Mouse (Mus musculus) heart, embryonic 12.5 days (tissue): ENCODE results near the gene Gm3045. TPM values are rescaled to one million over a fixed set of nuclear protein-coding genes. Genes with fewer than 3 reads are reported as not detected.

ENCODE experiments used
- ATAC-seq: fragments of 200-750 bp; cut with Nextera tagmentation; 2 replicates; pipeline ENCODE4 v1.8.0; 2017; ENCODE audit warnings: moderate TSS enrichment, moderate library complexity; ENCODE audit not compliant: insufficient number of reproducible peaks, low FRiP score
- H3K27ac ChIP-seq: fragments of 300-500 bp; sonication (generic); 2 replicates; pipeline ENCODE4 v1.5.1; 2016; ENCODE audit warnings: mild to moderate bottlenecking, moderate library complexity; ENCODE audit not compliant: poor library complexity, severe bottlenecking
- H3K27me3 ChIP-seq: fragments of 300-500 bp; sonication (generic); replicated peaks from 2 replicates; pipeline ENCODE4 v1.6.1; 2016; ENCODE audit warnings: mild to moderate bottlenecking, moderate library complexity
- H3K36me3 ChIP-seq: fragments of 300-500 bp; sonication (generic); 2 replicates; pipeline ENCODE4 v1.6.1; 2016; ENCODE audit warnings: mild to moderate bottlenecking, moderate library complexity
- H3K4me1 ChIP-seq: fragments of 300-500 bp; sonication (generic); replicated peaks from 2 replicates; pipeline ENCODE4 v1.6.1; 2016; ENCODE audit warnings: mild to moderate bottlenecking
- H3K4me2 ChIP-seq: fragments of 300-500 bp; sonication (generic); 2 replicates; pipeline ENCODE4 v1.6.1; 2016; ENCODE audit warnings: mild to moderate bottlenecking, moderate library complexity
- H3K4me3 ChIP-seq: fragments of 300-500 bp; sonication (generic); 2 replicates; pipeline ENCODE4 v1.5.1; 2016; ENCODE audit warnings: mild to moderate bottlenecking
- H3K9ac ChIP-seq: fragments of 300-500 bp; sonication (generic); 2 replicates; pipeline ENCODE4 v1.6.1; 2016; ENCODE audit warnings: mild to moderate bottlenecking, moderate library complexity
- H3K9me3 ChIP-seq: fragments of 300-500 bp; sonication (generic); replicated peaks from 2 replicates; pipeline ENCODE4 v1.6.1; 2016; ENCODE audit warnings: mild to moderate bottlenecking, moderate library complexity
- WGBS: fragments of 180-500 bp; shearing (Covaris S2); methylation state at CpG from one replicate; pipeline ENCODE4 v1.1.7; 2016; 5-methylcytosine and 5-hydroxymethylcytosine counted together
- polyA plus RNA-seq: library from polyadenylated mRNA; unstranded; fragments of >200 nt; fragmentation: Nextera tagmentation; extraction: Ambion mirVana; gene quantifications from 2 replicates; pipeline ENCODE4 v1.2.1, GENCODE M21; 2016

The Gm3045 gene
- polyA plus RNA-seq: not detected in 2 replicates

DNA sequence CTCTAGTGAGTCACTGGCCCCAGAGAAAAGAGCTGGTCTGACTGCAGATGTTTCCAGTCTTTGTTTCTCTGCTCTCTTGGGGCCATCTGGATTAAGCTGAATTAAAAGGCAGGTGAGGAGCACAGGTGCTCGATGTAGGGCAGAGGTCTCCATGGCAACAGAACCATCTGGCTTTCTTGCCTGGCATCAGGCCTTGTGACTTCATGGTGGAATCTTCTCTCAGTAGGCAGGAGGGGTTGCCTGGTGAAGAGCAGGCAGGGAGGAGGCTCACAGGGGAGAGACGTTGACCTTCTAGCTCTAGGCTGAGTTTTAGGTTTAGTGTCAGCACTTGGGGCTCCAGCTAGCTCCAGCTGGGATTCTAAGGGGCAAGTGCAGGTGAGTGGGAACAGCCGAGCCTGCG, at the start of gene Gm3045:
Gm3045 (plus strand) TSS at position 230 of the 400 bp plus-strand sequence.
- Histone ChIP-seq H3K36me3 (no peaks in the 10 kb centered on the region), H3K9me3 (no peaks in the 10 kb centered on the region), H3K4me2 (no peak within 1 kb of the TSS), H3K9ac (no peak within 1 kb of the TSS), H3K27me3 (peaks cover 65% of the 10 kb centered on the region), H3K4me1 (no peaks in the 10 kb centered on the region), H3K27ac (no peak within 1 kb of the TSS), H3K4me3 (no peak within 1 kb of the TSS)
- 57% methylated on average over 4 of the region's 4 CpGs for WGBS
- no peak for ATAC-seq

DNA sequence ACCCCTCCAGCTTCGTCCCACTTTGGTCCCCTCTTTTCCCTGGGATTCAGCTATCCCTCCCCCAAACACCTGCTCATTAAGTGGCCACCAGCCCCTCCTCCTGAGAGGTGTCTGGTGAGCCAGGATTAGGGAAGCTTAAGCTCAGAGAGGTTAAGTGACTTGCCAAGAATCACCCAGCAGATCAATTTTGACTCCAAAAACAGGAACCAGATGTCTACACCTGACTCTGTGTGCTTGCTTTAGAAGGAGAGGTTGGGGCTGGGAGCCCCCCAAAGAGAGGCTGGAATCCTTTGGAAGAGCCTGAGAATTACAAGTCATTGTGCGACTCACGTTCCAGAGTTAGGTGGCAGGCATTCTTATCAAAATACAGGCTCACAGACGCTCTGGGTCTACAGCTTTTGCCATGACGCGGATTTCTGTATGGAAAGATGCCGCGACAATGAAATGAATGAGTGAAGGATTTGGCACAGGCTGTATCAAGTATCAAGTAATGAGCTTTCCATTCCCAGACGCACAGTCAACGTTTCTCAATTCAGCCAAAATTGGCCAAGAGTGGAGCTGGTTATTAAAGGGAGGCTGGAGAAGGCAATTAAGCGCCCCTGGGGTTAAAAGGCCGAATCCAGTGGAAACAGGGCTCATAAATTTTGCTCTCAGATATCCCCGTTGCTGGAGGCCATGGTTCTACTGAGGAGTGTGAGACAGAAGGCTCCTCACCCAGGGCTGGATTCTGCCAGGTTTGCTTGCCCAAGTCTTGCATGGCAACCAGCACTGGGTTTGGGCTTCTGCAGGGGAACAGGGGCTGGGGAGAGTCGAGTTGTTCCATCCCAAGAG, 45.3 kb upstream of the Gm3045 start:
- H3K4me1 ChIP-seq: no peaks in the 10 kb centered on the region
- no peak overlapping the region for H3K9ac ChIP-seq
- WGBS: 71% methylated on average over 14 of the region's 14 CpGs
- no peak for ATAC-seq
- no peaks in the 10 kb centered on the region for H3K36me3 ChIP-seq
- H3K27ac ChIP-seq: no peak overlapping the region
- no peaks in the 10 kb centered on the region for H3K9me3 ChIP-seq
- no peak overlapping the region for H3K4me2 ChIP-seq
- no peak overlapping the region for H3K4me3 ChIP-seq
- peaks cover 5% of the 10 kb centered on the region; the same call in 1 of the 2 replicates for H3K27me3 ChIP-seq

DNA sequence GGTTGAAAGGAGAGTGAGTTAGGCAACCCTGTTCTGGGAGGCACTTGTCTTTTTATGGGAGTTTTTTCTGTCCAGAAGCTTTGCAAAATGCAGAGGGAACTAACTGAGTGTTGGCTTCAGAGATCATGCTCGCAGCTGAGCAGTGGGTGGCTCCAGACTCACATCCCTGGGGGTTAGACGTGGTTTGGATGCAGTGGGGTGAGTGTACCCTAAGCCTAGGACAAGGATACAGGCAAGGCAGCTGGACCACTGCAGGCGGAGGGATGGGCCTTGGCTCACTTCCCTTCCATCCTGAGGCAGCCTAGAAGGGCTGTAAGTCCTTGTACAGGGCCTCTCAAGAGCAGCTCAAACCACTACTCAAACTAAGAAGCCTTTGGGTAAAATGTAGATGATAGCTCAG, 43.0 kb upstream of the Gm3045 start:
- H3K27ac ChIP-seq: no peak overlapping the region
- peaks cover 5% of the 10 kb centered on the region; the same call in 1 of the 2 replicates for H3K27me3 ChIP-seq
- WGBS: 77% methylated on average over 3 of the region's 3 CpGs
- H3K9ac ChIP-seq: no peak overlapping the region
- H3K4me1 ChIP-seq: no peaks in the 10 kb centered on the region
- no peaks in the 10 kb centered on the region for H3K36me3 ChIP-seq
- no peak overlapping the region for H3K4me3 ChIP-seq
- no peak overlapping the region for H3K4me2 ChIP-seq
- H3K9me3 ChIP-seq: no peaks in the 10 kb centered on the region
- ATAC-seq: no peak

DNA sequence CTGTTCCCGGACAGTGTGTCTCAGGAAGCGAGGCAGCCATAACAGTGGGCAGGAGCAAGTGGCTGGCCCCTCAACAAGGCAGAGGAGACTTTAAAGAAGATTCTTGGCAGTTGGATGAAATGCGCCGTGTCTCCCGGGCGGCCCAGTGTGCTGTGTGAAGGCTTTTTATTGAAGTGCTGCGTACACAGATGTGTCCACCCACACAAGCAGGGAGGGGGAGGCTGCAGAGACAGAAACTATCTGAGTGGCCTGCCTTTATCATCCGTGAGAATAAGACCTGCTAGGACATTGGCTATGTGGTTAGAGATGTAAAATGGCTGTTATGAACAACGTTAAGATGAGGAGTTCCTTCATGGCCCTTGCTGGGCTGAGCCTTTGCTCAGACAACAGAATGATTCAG, 40.0 kb upstream of the Gm3045 start:
- Histone ChIP-seq H3K27ac (no peak overlapping the region), H3K36me3 (no peaks in the 10 kb centered on the region), H3K27me3 (no peaks in the 10 kb centered on the region; the same call in 1 of the 2 replicates), H3K4me1 (no peaks in the 10 kb centered on the region), H3K4me2 (no peak overlapping the region), H3K9me3 (no peaks in the 10 kb centered on the region), H3K4me3 (no peak overlapping the region), H3K9ac (no peak overlapping the region)
- 72% methylated on average over 9 of the region's 9 CpGs for WGBS
- ATAC-seq: no peak

DNA sequence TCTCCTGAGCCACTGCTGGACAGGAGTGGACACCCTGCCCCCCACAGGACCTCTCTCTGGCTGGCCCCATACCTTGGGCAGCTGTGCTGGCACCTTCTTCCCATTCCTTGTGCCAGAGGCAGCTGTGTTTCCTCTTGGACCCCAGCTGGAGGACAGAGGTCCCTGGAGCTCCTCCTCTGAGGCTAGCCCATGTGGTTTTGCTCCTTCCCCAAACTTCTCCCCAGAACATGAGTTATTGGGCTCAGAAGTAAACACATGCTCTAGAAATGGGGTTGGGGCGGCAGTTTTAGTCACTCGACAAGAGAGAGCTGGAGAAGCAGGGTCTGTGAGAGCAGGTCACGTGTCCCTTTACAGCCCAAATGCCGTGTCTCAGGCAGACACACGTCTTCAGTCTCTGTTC, 39.0 kb upstream of the Gm3045 start:
- H3K4me1 ChIP-seq: no peaks in the 10 kb centered on the region
- no peak for ATAC-seq
- no peak overlapping the region for H3K27ac ChIP-seq
- H3K9ac ChIP-seq: no peak overlapping the region
- H3K4me2 ChIP-seq: no peak overlapping the region
- no peaks in the 10 kb centered on the region for H3K36me3 ChIP-seq
- H3K27me3 ChIP-seq: no peaks in the 10 kb centered on the region; the same call in 1 of the 2 replicates
- no peak overlapping the region for H3K4me3 ChIP-seq
- no peaks in the 10 kb centered on the region for H3K9me3 ChIP-seq
- 75% methylated on average over 5 of the region's 5 CpGs for WGBS

DNA sequence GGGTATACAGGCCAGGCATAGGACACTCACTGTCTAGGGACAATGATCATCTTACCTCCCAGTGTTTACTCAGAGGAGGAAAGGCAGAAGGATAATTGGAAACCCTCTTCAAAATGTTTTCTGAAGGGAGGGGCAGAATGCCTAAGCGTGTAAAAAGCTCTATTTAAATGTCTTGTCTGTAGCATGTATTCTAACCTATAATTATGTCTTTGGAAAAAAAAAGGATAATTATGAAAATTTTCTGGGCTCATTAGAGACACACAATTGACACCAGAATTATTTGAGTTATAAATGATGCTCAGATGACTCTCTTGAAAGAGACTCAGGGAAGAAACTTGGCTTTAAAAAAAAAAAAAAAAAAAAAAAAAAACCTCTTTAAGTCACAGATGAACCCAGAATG, 38.4 kb upstream of the Gm3045 start:
- no peaks in the 10 kb centered on the region for H3K4me1 ChIP-seq
- ATAC-seq: no peak
- no peaks in the 10 kb centered on the region; the same call in 1 of the 2 replicates for H3K27me3 ChIP-seq
- H3K9ac ChIP-seq: no peak overlapping the region
- 81% methylated on average over 1 of the region's 1 CpGs for WGBS
- H3K4me2 ChIP-seq: no peak overlapping the region
- no peak overlapping the region for H3K27ac ChIP-seq
- no peak overlapping the region for H3K4me3 ChIP-seq
- H3K9me3 ChIP-seq: no peaks in the 10 kb centered on the region
- H3K36me3 ChIP-seq: no peaks in the 10 kb centered on the region

DNA sequence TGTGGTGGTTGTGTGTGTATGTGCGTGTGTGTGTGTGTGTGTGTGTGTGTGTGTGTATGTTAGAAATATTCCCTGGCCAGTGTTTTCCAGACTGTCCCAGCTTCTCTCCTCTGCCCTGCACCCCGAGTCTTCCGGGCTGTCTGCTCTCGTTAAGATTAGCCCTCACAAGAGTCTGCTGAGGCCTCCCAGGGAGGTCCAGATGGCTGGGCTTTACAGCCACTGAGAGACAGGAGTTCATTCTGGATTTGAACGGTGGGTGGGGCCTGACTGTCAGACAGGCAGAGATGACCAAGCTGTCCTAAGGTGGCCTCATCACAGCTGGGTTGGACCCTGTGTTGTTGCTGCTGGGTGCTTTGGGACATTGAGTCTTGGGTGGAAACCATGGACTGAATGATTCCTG, 28.8 kb upstream of the Gm3045 start:
- Histone ChIP-seq H3K4me3 (no peak overlapping the region), H3K9ac (no peak overlapping the region), H3K4me1 (peaks cover 10% of the 10 kb centered on the region; the same call in 1 of the 2 replicates), H3K27ac (no peak overlapping the region), H3K27me3 (peaks cover 4% of the 10 kb centered on the region), H3K4me2 (no peak overlapping the region), H3K9me3 (no peaks in the 10 kb centered on the region), H3K36me3 (no peaks in the 10 kb centered on the region)
- ATAC-seq: 0 out of 2 replicates have a peak, but pooled peaks have one; percentile 22
- WGBS: 24% methylated on average over 5 of the region's 5 CpGs

DNA sequence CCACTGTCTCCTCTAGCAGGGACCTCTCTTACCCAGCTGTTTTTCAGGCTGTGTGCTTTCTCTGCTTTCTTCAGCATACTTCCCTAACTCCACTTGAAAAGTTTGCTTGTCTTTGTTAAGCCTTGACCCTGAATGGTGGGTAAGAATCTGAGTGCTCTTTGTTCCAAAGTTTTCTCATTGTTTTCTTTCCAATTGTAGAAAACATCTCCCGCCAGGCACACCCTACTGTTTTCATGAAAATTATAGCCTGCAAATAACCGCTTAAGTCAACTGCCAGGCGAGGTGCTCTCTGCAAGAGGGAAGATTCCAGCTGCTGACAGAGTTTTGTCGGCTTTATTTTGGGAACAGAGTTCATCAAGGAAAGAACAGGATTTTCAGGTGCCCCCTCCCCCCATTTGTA, 25.2 kb upstream of the Gm3045 start:
- Histone ChIP-seq H3K4me1 (peaks cover 10% of the 10 kb centered on the region; the same call in 1 of the 2 replicates), H3K4me2 (no peak overlapping the region), H3K36me3 (no peaks in the 10 kb centered on the region), H3K9ac (no peak overlapping the region), H3K4me3 (no peak overlapping the region), H3K9me3 (no peaks in the 10 kb centered on the region), H3K27me3 (peaks cover 14% of the 10 kb centered on the region), H3K27ac (no peak overlapping the region)
- WGBS: 60% methylated on average over 4 of the region's 4 CpGs
- ATAC-seq: no peak

DNA sequence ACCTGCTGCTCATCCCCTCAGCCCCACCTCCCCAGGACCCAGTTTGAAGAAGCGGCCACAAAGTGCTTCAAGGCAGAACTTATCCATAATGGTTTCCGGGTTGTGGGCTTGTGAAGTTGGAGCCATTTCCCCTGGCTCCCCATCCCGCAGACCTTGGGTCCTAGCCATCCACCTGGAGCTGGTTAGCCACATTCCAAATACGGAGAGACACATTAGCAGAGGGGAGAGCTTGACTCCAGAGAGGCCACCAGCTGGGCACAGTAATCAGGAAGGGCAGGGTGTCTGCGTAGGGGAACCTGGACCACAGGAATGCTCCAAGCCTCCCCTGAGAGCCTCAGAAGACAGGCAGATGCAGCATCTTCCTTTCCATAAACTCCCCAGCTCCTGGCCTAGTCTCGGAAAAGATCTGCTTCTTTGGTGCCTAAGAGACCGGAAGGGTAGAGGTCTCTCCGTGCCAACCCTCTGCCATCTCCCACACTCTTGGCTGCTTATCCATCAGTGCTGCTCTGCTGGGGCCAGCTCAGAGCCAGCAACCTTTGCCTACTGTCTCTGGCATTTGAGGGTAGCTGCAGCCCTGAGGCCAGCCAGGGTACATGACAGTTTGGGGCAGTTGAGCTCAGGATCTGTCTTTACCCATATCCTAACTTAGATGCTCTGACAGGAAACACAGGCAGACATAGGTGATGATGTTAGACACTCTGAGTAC, 22.9 kb upstream of the Gm3045 start:
- Histone ChIP-seq H3K36me3 (no peaks in the 10 kb centered on the region), H3K4me3 (no peak overlapping the region), H3K9me3 (no peaks in the 10 kb centered on the region), H3K4me2 (no peak overlapping the region), H3K27ac (no peak overlapping the region), H3K4me1 (no peaks in the 10 kb centered on the region), H3K9ac (no peak overlapping the region), H3K27me3 (peaks cover 14% of the 10 kb centered on the region)
- WGBS: 81% methylated on average over 8 of the region's 8 CpGs
- no peak for ATAC-seq

DNA sequence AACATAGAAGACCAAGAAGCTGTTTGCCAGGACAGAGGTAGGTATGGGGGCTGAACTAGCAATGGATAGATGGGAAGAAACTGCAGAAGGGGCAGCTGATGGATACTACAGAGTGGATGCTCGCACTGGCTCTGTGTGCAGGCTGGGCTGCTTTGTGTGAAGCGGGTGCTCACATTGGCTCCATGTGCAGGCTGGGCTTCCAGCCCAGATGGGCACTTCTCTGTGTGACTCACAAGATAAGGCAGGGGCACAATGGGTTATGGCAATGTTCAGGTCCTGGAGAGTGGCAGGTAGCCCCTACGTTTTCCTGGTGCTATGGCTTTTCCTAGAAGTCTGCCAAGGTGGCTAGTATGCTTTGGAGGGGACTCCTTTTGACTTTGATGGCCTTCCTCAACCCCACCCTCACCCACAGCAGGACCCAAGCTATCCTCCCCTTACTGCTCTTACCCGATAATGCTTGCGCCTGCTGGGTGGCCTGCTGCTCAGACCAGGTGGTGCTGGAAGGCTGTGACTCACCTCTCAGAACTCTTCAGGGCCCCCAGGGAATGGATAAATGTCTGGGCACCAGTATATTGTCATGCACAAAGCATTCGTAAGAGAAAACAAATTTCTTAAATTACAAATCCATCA, 21.8 kb upstream of the Gm3045 start:
- no peak overlapping the region for H3K4me2 ChIP-seq
- no peak for ATAC-seq
- H3K9me3 ChIP-seq: no peaks in the 10 kb centered on the region
- no peak overlapping the region for H3K9ac ChIP-seq
- no peaks in the 10 kb centered on the region for H3K36me3 ChIP-seq
- no peak overlapping the region for H3K27ac ChIP-seq
- H3K4me1 ChIP-seq: no peaks in the 10 kb centered on the region
- no peak overlapping the region for H3K4me3 ChIP-seq
- peaks cover 14% of the 10 kb centered on the region for H3K27me3 ChIP-seq
- 50% methylated on average over 6 of the region's 6 CpGs for WGBS

DNA sequence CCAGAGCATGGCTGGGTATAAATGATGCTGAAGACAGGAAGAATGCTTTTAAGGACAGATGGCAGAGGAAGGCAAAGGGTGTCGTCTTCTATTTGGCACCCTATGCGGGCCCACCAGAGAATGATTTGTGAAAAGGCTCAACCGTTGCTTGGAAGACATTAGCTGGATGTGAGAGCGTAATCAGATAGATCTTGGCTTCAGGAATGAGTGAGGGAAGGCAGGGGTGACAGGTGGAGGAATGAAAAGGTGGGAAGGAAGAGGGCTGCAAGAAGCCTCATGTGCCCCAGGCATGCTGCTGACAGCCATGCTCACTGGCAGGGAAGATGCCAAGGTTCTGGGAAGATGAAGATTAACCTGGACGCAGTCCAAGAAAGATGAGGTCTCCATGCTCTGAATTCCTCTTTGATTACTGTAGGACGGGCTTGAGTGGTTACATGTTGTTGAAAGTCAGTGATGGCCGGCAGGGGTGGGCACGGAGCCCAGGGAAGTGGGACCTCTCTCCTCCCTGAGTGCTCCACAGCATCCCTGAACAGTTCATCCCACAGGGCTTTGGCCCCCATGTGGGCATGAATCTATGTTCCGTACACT, 14.0 kb upstream of the Gm3045 start:
- no peak for ATAC-seq
- no peaks in the 10 kb centered on the region for H3K4me1 ChIP-seq
- no peak overlapping the region for H3K4me3 ChIP-seq
- no peak overlapping the region for H3K27ac ChIP-seq
- no peak overlapping the region for H3K4me2 ChIP-seq
- WGBS: 67% methylated on average over 9 of the region's 9 CpGs
- no peaks in the 10 kb centered on the region for H3K36me3 ChIP-seq
- H3K9me3 ChIP-seq: peaks cover 8% of the 10 kb centered on the region; the same call in 1 of the 2 replicates
- peaks cover 7% of the 10 kb centered on the region; the same call in 1 of the 2 replicates for H3K27me3 ChIP-seq
- H3K9ac ChIP-seq: no peak overlapping the region
